Mouse (Mus musculus): ENCODE data around the gene Fndc3b. TPM values are rescaled to one million over a fixed set of nuclear protein-coding genes. Genes with fewer than 3 reads are reported as not detected.

Gene Fndc3b
- polyA plus RNA-seq, 1 experiment from 2014 or later: 14.9 TPM

DNA sequence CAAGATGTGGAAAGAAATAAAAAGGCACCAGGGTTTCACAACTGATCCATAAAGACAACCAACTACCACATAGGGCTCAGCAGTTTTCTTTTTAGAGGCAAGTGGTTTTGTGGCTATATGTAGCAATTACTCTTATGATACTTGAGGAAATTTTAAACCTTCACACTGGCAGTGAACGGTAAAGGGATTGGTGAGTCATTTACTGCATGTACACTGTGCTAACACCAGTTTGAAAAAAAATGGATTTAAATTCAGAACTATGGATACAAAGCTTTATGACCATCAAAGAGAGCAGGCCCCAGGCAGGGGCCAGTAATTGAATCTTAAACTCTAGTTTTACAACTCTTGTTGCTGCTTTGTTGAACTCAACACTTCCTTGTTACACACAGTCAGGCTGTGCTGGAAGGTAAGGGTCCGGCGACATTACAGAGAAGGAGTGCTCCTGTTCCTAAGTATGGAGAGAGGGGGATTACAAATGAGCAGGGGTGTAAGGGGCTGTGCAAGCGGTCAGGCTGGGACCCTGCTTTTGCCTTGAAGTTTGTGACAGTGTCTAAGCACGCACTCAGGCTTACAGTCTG is 148.0 kb downstream of the Fndc3b start:
- ATAC-seq: no peak
- Histone ChIP-seq H3K27ac (ENCODE audit: low read depth) (no peak overlapping the region), H3K27me3 (ENCODE audit: insufficient read depth, low read length) (no peaks in the 10 kb centered on the region), H3K36me3 (replicated peaks; ENCODE audit: insufficient read depth, low read length) (no peaks in the 10 kb centered on the region; the same call in 1 of the 2 replicates), H3K9me3 (ENCODE audit: low read length) (no peaks in the 10 kb centered on the region), H3K4me2 (ENCODE audit: low read depth, low read length) (no peak overlapping the region), H3K4me3 (ENCODE audit: low read depth, low read length) (no peak overlapping the region), H3K9ac (replicated peaks) (no peak overlapping the region), H3K4me1 (ENCODE audit: insufficient read depth) (peaks cover 34% of the 10 kb centered on the region)
- DNase-seq: no peak
- TF ChIP-seq CTCF (IDR thresholded peaks at IDR 0.05; ENCODE audit: low read depth): no peak
- no peak for TF ChIP-seq EP300 (IDR thresholded peaks at IDR 0.05; ENCODE audit: low read depth)
- WGBS (ENCODE audit: insufficient replicate concordance): 77% methylated on average over 5 of the region's 5 CpGs

GRCm38 (mm10) chr3:27562476-27562875 is 148.6 kb downstream of the Fndc3b start:
- H3K4me2 ChIP-seq (ENCODE audit: low read depth, low read length): no peak overlapping the region
- no peak overlapping the region for H3K9ac ChIP-seq (replicated peaks)
- no peaks in the 10 kb centered on the region; the same call in 1 of the 2 replicates for H3K36me3 ChIP-seq (replicated peaks; ENCODE audit: insufficient read depth, low read length)
- 60% methylated on average over 3 of the region's 3 CpGs for WGBS (ENCODE audit: insufficient replicate concordance)
- H3K27ac ChIP-seq (ENCODE audit: low read depth): 0 out of 2 replicates have a peak overlapping the region, but pooled peaks have one; percentile 11
- H3K9me3 ChIP-seq (ENCODE audit: low read length): no peaks in the 10 kb centered on the region
- no peaks in the 10 kb centered on the region for H3K27me3 ChIP-seq (ENCODE audit: insufficient read depth, low read length)
- no peak overlapping the region for H3K4me3 ChIP-seq (ENCODE audit: low read depth, low read length)
- H3K4me1 ChIP-seq (ENCODE audit: insufficient read depth): peaks cover 38% of the 10 kb centered on the region
- ATAC-seq (no peak), DNase-seq (no peak)
- TF ChIP-seq EP300 (IDR thresholded peaks at IDR 0.05; ENCODE audit: low read depth) (no peak), CTCF (IDR thresholded peaks at IDR 0.05; ENCODE audit: low read depth) (no peak)

DNA sequence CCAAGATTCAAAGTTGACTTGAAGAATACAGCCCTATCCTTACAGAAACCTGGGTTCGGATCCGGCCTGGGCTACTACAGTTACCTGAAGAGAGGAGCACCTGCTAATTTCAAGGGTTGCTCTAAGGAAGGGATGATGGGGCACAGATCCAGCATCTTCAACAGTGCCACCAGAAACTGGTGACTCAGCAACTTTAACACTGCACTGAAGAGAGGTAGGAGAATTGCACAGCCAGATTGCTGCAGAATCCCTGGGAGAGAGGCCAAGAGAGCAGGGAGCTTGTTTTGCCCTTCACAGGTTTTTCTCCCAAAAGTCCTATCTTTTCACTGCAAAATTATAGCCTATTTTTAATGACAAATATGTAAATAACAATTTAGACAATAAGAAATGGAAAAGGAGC is 149.2 kb downstream of the Fndc3b start:
- Histone ChIP-seq H3K36me3 (replicated peaks; ENCODE audit: insufficient read depth, low read length) (no peaks in the 10 kb centered on the region; the same call in 1 of the 2 replicates), H3K4me2 (ENCODE audit: low read depth, low read length) (no peak overlapping the region), H3K4me3 (ENCODE audit: low read depth, low read length) (no peak overlapping the region), H3K27ac (ENCODE audit: low read depth) (no peak overlapping the region), H3K4me1 (ENCODE audit: insufficient read depth) (peaks cover 41% of the 10 kb centered on the region), H3K9me3 (ENCODE audit: low read length) (no peaks in the 10 kb centered on the region), H3K27me3 (ENCODE audit: insufficient read depth, low read length) (no peaks in the 10 kb centered on the region), H3K9ac (replicated peaks) (no peak overlapping the region)
- ATAC-seq: no peak
- 79% methylated on average over 2 of the region's 2 CpGs for WGBS (ENCODE audit: insufficient replicate concordance)
- TF ChIP-seq CTCF (IDR thresholded peaks at IDR 0.05; ENCODE audit: low read depth): no peak
- no peak for TF ChIP-seq EP300 (IDR thresholded peaks at IDR 0.05; ENCODE audit: low read depth)
- no peak for DNase-seq

DNA sequence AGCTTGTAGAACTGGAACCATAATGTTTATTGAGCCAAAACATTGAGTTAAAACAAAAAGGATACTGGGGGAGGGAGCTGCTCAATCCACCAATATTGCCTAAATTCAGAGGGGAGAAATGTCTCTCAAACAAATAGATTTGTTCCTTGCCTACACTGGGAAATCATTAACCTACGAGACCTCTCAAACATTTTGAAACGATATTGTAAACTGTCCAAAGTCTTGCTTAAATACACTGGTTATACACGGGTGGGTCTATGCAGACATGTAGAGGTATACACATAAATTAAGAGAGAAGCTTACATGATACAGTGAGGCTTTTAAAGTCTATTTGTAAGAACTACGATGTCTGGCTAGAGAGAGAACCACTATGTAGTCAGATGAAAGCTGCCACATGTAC is 151.8 kb downstream of the Fndc3b start:
- Histone ChIP-seq H3K27me3 (ENCODE audit: insufficient read depth, low read length) (no peaks in the 10 kb centered on the region), H3K27ac (ENCODE audit: low read depth) (peak overlapping the region; percentile 46; the same call in 1 of the 2 replicates), H3K4me3 (ENCODE audit: low read depth, low read length) (no peak overlapping the region), H3K4me1 (ENCODE audit: insufficient read depth) (peaks cover 33% of the 10 kb centered on the region), H3K4me2 (ENCODE audit: low read depth, low read length) (peak overlapping the region; percentile 49), H3K36me3 (replicated peaks; ENCODE audit: insufficient read depth, low read length) (peaks cover 11% of the 10 kb centered on the region), H3K9ac (replicated peaks) (no peak overlapping the region), H3K9me3 (ENCODE audit: low read length) (no peaks in the 10 kb centered on the region)
- DNase-seq (no peak), ATAC-seq (peak; percentile 80)
- WGBS (ENCODE audit: insufficient replicate concordance): 59% methylated on average over 4 of the region's 4 CpGs
- TF ChIP-seq CTCF (IDR thresholded peaks at IDR 0.05; ENCODE audit: low read depth): no peak
- 0 out of 2 replicates have a peak, but pooled peaks have one; percentile 20 for TF ChIP-seq EP300 (IDR thresholded peaks at IDR 0.05; ENCODE audit: low read depth)

- Histone ChIP-seq H3K27me3 (ENCODE audit: insufficient read depth, low read length) (no peaks in the 10 kb centered on the region), H3K9me3 (ENCODE audit: low read length) (no peaks in the 10 kb centered on the region), H3K4me1 (ENCODE audit: insufficient read depth) (peaks cover 17% of the 10 kb centered on the region), H3K27ac (ENCODE audit: low read depth) (peak overlapping the region; percentile 60; the same call in 1 of the 2 replicates), H3K36me3 (replicated peaks; ENCODE audit: insufficient read depth, low read length) (peaks cover 16% of the 10 kb centered on the region), H3K9ac (replicated peaks) (no peak overlapping the region), H3K4me3 (ENCODE audit: low read depth, low read length) (no peak overlapping the region), H3K4me2 (ENCODE audit: low read depth, low read length) (peak overlapping the region; percentile 18; the same call in 1 of the 2 replicates)
- 55% methylated on average over 4 of the region's 4 CpGs for WGBS (ENCODE audit: insufficient replicate concordance)
- TF ChIP-seq EP300 (IDR thresholded peaks at IDR 0.05; ENCODE audit: low read depth) (no peak), CTCF (IDR thresholded peaks at IDR 0.05; ENCODE audit: low read depth) (no peak)
- ATAC-seq (peak; percentile 50), DNase-seq (no peak)
Measured at GRCm38 (mm10) chr3:27557100-27558004, 153.8 kb downstream of the Fndc3b start.

DNA sequence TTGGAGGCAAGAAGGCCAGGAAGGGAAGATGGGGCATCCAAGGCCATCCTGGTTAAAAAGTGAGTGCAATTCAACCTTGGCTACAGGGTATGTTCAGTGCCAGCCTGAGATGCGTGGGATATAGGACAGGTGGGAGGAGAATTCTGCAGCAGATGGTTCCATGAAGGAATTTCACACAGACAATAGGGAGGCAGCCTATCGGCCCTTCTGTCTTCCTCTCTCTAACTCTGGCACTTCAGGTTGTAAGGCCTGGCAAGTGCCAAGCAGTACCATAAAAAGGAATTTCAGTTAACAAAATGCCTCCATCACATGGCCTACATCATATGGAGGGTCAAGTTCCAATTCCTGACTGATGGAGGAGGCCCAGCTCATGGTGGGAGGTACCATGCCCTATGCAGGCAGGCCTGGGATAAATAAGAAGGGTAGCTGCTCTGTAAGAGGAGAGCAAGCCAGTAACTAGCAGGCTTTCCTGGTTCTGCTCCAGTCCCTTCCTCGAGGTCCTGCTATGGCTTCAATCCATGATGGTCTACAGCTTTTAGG is 155.6 kb downstream of the Fndc3b start:
- H3K27ac ChIP-seq (ENCODE audit: low read depth): no peak overlapping the region
- H3K4me1 ChIP-seq (ENCODE audit: insufficient read depth): peaks cover 19% of the 10 kb centered on the region
- ATAC-seq: no peak
- H3K4me3 ChIP-seq (ENCODE audit: low read depth, low read length): no peak overlapping the region
- no peaks in the 10 kb centered on the region for H3K9me3 ChIP-seq (ENCODE audit: low read length)
- no peaks in the 10 kb centered on the region for H3K27me3 ChIP-seq (ENCODE audit: insufficient read depth, low read length)
- no peak overlapping the region for H3K9ac ChIP-seq (replicated peaks)
- TF ChIP-seq EP300 (IDR thresholded peaks at IDR 0.05; ENCODE audit: low read depth): no peak
- no peak for TF ChIP-seq CTCF (IDR thresholded peaks at IDR 0.05; ENCODE audit: low read depth)
- H3K36me3 ChIP-seq (replicated peaks; ENCODE audit: insufficient read depth, low read length): peaks cover 16% of the 10 kb centered on the region
- H3K4me2 ChIP-seq (ENCODE audit: low read depth, low read length): no peak overlapping the region
- DNase-seq: no peak
- WGBS (ENCODE audit: insufficient replicate concordance): 77% methylated on average over 3 of the region's 3 CpGs

Measured in liver, postnatal 0 days (tissue).